Mouse (Mus musculus): ENCODE results near the gene Prkca. TPM values are rescaled to one million over a fixed set of nuclear protein-coding genes. Genes with fewer than 3 reads are reported as not detected.

Prkca gene
- total RNA-seq, 2 experiments from 2014 or later = 41.4 to 42.5 TPM

DNA sequence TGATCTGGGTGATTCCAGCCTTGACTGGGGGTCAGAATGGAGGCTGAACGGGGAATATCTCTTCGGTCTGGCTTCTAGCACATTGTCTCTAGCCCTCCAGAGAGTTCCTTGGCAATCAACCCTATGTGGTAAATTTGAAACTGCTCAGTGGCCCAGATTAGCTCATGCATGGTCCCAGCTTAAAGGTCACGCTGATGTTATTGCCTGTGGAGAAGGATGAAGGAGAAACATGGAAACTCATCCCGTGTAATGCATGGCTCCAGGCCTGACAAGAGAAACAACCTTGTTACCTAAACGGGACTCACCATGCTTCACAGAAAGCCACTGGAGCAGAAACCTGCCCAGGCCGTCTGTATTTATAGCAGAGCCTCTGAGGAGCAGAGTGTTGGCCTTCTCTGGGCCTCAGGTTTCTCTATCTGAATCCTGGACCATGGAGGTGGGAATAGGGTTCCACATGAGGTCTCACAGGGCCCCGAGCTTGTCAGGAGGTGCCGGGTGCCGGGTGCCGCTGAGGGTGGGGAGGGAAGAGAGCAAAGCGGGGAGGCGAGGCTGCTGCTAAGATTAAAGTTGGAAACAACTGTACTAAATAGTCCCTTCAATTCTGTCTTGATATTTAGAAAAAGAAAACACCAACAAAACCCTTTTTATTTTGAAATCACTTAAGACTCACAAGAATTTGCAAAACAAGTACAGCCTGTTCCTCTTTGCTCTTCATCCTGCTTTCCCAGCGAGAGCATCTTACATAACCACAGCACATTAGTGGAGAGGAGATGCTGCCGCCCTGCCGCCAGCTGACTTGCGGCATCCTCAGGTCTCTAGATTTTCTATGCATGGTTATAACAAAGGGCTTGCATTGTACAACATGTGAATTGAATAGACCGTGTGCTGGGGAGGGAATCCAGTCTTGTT, 281.9 kb downstream of the Prkca start:
- intact Hi-C loops (cut with DNase I; ENCODE audit: low total_unique reads) = no loop called here
- peak; percentile 17 for DNase-seq

DNA sequence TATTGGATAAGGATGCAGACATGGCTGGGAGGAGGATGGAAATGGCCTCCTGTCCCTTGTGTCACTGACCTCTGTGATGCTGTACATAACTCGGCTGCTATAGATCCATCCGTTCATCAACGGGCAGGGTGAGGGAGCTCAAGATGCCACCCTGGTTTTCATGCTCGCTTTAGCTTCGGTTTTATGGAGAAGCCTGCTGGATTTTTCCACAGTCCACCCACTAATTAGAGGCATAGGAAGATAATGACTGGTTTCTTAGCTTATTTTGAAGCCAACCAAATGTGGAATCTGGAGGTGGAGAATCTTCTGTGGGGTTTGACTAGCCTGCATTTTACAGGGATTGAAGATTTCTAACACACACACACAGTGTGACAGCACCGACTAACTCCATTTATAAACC, 286.6 kb downstream of the Prkca start:
- intact Hi-C loops (cut with DNase I; ENCODE audit: low total_unique reads) = no loop called here

DNA sequence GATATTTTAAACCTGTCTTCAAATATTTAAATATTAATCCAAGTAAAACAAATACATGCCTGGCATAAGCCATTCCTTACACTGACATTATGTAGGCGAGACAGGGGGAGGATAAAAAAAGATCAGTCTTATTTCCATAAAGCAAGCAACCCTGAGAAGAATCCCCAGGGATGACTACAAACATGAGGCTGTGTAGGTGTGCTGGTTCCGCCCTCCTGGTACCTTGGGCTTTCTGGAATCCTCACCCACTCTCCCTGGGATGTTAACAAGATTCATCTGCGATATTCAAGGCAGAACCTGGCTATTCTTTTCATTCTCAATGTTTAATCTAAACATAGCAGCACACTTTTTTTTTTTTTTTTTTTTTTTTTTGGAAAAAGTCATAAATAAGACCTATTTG, 289.1 kb downstream of the Prkca start:
- DNase-seq = no peak
- intact Hi-C loops (cut with DNase I; ENCODE audit: low total_unique reads) = no loop called here

More for the DNA sequence above, 286.6 kb downstream of the Prkca start:
- DNase-seq = no peak

DNA sequence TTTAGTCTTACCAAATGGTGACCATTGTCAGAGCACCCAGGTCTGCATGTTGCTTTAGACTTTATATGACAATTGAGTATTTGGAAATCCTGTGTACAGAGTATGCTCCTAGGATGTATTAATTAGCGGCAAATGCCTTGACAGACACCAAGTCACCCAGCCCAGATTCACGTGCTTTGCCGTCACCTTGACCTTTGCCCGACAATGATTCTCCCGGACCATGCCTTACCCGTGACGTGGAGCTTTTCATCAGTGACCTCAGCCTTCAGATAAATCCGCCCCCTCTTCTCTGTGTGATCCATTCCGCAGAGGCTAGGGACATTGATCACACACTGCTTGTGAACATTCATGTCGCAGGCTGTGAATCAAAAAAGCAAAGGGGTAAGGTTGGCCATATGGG, 290.0 kb downstream of the Prkca start:
- intact Hi-C loops (cut with DNase I; ENCODE audit: low total_unique reads) = no loop called here
- no peak for DNase-seq

DNA sequence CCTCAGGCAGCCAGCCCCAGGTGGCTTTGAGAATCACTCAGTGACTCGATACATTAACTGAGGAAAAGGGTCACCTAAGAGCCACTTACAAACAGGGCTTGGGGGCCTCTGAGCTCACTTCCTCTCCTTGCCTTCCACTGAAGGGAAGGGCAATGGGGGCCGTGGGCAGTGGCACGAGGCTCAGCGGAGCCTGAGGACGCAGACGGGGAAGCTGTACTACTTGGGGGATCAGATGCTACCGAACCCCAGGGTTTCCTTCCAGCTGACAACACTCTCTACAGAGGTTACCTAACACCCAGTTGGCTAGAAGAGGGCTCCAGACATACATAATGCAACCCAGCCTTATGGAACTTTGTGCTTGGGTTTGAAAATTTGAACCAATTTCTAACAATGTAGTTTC, 302.1 kb downstream of the Prkca start:
- intact Hi-C loops (cut with DNase I; ENCODE audit: low total_unique reads) = no loop called here
- no peak for DNase-seq

DNA sequence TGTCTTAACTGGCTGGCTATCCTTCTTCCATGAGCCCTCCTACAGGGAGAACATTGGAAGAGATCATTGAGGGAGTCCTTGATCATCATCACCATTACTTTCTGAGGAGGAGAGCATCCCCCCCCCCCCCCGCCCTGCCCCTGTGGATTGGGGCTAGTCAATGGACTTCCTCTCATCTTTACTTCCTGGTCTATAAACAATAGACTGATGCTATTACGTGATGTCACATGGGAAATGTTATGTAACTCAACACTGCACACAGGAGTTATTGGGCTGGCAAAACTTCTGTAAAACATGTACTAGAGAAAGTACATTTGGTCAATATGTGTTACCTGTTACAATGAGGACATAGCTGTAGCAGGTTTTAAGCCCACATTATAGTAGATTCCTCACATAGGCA, 302.9 kb downstream of the Prkca start:
- intact Hi-C loops (cut with DNase I; ENCODE audit: low total_unique reads) = no loop called here
- no peak for DNase-seq

DNA sequence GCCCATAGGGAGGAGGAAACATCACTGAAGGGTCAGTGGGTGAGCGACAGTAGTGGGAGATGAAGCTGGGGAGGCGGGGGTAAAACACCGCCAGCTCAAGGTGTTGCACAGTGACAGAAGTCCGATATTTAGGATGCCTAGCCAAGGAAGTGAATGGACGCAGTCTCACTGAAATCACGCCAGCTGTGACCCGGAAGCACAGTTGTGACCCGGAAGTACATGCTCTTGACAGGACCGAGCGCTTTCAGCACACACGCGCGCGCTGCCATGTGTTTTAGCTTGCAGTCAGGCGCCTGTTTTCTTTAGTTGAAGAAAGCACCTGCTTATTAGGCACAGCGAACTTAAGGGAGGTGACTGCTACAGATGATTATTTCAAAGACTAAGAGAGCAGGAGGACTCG, 304.0 kb downstream of the Prkca start:
- no peak for DNase-seq
- intact Hi-C loops (cut with DNase I; ENCODE audit: low total_unique reads) = no loop called here

DNA sequence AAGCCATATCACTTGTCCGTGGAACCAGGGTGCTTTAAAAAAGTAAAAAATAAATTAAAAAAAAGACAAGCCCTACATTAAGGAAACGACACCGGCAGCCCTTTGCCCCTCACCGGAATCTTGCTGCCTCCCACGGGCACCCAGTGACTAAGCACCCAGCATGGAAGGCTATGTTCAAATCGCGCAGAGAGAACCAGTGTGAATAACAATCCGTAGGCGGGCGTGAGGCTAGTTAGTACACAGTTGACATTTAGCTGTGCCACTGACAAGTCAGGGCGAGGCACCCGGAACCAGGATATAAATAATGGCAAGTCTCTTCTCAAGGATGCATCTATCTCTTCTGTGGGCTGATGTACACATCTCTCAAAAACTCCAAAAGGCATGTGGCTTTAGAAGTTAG, 304.7 kb downstream of the Prkca start:
- intact Hi-C loops (cut with DNase I; ENCODE audit: low total_unique reads) = no loop called here
- DNase-seq = no peak

DNA sequence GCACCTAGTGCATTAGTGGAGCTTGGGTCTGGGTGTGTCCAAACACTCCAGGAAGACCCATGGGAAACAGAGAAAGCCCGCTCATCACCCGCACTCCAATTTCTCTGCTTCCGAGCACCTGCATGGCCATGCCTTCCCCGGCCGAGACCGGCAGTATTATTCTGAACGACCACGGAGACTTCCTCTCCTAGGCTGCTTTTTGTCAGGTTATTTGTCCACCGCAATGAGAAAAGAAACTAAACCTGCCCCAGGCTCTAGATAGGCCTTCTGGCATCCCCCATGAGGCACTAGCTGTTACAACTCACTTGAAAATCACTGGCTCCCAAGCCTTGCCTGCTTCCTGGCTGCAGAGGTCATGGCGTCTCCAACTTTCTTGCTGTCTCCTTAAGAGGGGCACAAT, 307.4 kb downstream of the Prkca start:
- intact Hi-C loops (cut with DNase I; ENCODE audit: low total_unique reads) = no loop called here
- DNase-seq = no peak

DNA sequence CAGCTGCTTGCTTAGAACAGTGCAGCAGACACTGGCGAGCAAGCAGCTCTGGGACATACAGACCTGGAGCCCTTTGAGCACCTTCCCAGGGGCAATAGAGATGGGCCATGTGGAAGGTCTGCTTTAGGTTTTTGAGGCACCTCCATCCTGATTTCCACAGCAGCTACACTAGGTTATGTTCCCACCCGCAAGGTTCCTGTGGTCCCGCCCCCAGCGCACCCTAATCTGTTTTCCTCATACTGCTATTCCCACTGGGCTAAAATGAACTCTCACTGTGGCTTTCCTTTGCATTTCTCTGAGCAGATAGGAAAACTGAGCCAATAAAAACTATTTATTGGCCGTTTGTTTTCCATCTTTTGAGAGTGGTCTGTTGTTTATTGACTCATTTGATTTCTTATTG, 308.0 kb downstream of the Prkca start:
- DNase-seq = no peak
- intact Hi-C loops (cut with DNase I; ENCODE audit: low total_unique reads) = no loop called here

DNA sequence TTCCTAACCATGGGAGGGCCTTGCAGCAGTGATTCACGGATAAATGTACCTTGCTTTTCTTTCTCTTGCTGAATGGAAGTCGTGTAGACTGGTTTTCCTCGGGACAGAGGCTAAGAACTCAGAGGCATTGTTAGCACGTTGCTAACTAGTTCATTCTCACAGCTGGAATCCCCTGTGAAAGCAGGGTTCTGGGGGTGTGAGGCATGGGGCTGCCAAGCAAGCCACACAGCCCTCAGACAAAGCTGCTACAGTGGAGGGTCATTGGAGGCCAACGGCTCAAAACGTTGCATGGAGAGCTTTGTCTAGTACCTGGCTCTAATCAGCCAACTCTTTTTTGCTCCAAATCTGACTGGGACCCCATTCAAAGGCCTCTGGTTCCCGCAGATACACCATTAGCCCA, 309.4 kb downstream of the Prkca start:
- intact Hi-C loops (cut with DNase I; ENCODE audit: low total_unique reads) = loop anchor here (5.0 kb wide), 1 partner anchor 93 kb away; no protein-coding TSS in a partner anchor
- no peak for DNase-seq

DNA sequence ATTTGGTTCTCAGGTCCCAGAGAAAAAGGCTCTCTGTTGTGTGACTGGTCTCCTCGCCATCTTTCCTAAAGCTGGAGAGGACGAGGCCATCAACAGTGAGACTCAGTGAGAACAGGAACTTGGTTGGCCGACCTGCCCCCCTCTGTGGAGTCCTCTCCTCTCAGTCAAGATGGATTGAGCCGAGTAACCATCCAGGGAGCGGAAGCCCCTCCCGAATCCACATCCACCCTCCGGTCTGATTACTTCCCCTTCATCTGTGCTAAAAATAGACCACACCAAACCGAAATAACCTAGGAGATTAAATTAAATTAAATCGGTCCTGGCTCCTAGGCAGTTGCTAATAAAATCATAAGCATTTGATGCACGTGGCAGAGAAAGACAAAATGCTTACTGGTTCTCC, 311.2 kb downstream of the Prkca start:
- DNase-seq = no peak
- intact Hi-C loops (cut with DNase I; ENCODE audit: low total_unique reads) = loop anchor here (5.0 kb wide), 1 partner anchor 95 kb away; no protein-coding TSS in a partner anchor

DNA sequence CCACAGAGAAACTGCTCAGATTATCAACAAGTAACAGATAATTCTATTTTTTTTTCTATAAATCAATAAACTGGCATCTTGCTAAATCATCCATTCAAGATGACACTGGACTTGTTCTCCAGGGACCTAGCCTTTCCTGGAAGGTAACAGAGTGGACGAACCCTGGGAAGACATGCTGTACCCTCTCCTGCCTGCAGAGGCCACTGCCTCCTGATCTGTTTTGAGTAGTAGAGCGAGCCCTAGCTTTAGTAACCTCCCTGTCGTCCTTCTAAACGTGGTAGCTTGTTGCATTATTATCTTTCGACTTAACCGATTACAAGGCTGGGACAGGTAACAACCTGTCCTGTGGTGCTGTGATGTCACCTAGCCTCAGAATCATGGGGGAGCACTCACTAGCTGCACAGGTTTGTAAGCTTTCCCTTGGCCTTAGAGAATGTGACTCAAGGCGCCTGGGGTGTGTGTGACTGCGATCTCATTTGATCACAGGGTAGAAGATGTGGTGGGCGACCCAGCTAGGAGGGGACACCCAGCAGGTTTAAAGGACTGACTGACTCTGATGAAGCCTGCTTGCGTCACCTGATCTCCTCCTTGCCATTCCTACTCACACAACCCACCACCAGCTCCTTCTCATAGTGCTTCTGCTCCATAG, 312.6 kb downstream of the Prkca start:
- intact Hi-C loops (cut with DNase I; ENCODE audit: low total_unique reads) = loop anchor here (5.0 kb wide), 1 partner anchor 96 kb away; no protein-coding TSS in a partner anchor
- DNase-seq = peak; percentile 32

DNA sequence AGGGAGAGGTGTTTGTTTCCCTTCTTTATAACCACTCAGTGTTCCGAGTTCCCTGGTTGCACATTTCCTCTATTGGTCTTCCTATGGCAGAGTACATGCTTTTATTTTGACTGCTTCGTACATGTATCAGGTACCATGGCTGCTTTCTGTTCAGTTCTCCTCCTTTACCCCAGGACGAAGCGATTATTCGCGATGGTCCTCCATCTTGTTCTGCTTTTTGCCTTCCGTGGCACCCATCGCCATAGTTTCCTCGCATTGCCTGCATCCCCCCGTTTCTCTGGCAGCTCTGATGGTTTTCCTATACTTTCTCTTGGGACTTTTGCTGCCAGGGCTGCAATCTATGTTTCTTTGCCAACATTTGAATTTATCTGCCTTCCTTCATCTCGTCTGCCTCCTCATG, 314.4 kb downstream of the Prkca start:
- no peak for DNase-seq
- intact Hi-C loops (cut with DNase I; ENCODE audit: low total_unique reads) = no loop called here

DNA sequence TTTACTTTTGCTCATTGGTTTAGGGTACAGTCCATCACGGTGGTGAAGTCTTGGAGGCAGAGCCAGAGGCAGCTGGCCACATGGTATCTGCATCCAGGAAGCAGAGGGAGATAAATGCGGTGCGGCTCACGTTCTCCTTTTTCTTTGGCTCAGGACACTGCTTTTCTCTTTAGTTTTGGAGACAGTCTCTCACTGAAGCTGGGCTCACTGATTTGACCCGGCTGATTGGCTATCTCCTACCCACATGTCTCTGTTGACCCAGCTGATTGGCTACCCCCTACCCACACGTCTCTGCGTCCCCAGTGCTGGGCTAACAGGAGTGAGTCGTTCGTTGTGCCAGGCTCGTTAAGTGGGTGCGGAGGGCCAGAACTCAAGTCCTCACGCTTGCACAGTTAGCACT, 315.3 kb downstream of the Prkca start:
- peak; percentile 28 for DNase-seq
- intact Hi-C loops (cut with DNase I; ENCODE audit: low total_unique reads) = no loop called here

DNA sequence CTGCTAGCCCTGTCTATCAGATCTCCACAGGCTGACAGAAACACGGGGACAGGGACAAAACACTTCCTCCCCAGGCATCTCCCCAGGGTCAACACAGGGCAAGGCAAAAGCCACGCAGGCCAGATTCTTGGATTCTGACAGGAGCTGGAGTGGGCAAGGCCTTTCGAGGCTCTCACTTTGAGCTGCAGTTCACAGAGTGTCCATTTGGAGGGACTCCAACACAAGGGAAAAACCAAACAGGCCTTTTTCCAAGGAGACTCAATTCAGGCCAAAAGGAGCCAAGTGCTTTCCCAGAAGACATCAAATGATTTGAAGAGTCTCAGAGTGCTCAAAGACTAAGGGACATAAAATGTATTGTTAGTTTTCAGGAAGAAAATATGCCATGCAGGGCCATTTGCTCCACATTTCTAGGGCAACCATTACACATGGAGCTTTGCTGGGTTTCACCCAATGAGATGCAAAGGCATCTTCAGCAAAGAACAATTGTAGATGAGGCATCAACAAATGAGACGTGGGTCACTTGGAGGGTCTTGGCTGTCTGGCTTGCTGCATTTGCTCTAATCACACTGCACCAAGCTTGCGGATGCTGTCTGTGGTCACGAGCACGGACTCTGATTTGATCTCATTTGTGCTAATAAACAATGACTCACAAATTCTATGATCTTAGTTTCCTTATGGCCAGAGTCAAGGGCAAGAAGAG, 317.9 kb downstream of the Prkca start:
- intact Hi-C loops (cut with DNase I; ENCODE audit: low total_unique reads) = no loop called here
- DNase-seq = peak; percentile 28

DNA sequence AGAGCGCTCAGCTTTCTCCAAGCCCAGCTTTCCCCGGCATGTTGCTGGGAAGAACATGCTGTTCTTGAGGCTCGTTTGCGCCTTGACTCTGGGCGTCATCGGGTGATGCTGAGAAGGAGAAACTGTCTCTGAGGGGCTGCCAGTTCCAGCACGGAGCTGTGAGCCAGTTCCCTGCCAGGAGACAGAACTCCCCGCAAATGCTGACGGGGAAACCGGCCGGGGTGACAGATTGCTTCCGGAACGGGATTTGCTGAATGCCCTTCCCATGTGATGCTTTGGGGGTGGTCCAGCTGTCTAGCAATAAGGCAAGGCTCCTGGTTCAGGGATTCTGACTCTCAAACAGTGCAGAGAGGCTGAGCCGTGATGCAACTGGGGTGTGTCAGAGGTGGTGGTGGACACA, 320.5 kb downstream of the Prkca start:
- intact Hi-C loops (cut with DNase I; ENCODE audit: low total_unique reads) = loop anchor here (5.0 kb wide), 1 partner anchor 354 kb away; no protein-coding TSS in a partner anchor
- DNase-seq = no peak

DNA sequence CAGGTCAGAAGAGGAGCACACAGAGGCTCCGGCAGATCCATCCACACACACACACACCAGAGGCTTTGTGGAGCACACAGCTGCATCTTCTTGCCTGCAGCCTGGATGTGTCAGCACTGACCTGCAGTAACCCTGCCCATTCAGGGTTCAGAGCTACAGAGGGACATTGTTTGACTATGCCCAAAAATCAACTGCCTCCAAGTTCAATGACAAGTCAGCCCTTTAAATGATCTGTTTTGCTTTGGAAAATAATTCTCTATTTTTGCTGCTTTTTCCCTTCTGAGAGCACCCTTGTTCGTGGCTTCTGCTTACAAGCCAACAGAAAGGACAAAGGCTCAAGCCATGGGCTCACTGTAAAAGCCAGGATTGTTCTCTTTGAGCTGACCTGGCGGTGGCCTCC, 322.8 kb downstream of the Prkca start:
- intact Hi-C loops (cut with DNase I; ENCODE audit: low total_unique reads) = loop anchor here (5.0 kb wide), 1 partner anchor 356 kb away; no protein-coding TSS in a partner anchor
- no peak for DNase-seq

DNA sequence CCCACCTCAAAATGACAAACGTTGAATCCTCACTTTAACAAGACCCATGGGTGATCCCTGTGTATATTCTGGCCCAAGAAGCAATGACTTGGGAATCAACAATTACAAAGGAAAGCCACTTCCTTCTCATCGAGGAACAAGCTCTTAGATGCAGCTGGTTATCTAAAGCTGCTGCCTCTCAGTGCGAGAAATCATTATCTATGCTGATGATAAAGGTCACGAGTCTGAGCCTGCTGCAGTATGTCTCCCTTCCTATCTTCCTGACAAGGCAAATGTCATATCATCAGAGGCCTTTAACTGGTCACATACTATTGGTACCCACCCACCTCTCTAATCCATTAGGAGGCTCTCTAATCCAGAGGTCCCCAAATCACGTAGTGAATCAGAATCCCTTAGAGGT, 328.4 kb downstream of the Prkca start:
- DNase-seq = no peak
- intact Hi-C loops (cut with DNase I; ENCODE audit: low total_unique reads) = no loop called here

DNA sequence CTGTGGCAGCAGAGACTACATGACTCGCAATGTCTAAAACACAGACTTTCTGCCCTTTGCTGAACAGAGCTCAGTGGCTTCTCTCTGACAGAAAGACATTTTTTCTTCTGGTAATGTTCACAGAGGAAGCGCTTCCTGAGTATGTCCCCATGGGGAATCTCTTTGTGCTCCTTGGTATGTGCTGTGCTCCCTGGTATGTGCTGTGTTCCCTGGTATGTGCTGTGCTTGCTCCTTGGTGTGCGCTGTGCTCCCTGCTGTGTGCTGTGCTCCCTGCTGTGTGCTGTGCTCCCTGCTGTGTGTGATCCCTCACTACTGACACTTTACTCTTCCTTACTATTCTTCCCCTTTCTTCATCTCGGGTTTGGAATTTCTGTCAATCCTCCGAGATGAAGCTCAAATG, 330.3 kb downstream of the Prkca start:
- intact Hi-C loops (cut with DNase I; ENCODE audit: low total_unique reads) = no loop called here
- DNase-seq = no peak
